Mouse (Mus musculus): ENCODE data around the gene Rab3c.

The Rab3c gene

GRCm38 (mm10) chr13:110083961-110084360, 196.8 kb downstream of the Rab3c start:
- DNase-seq = no peak

- no peak for DNase-seq
Measured at GRCm38 (mm10) chr13:110081174-110081573, 199.6 kb downstream of the Rab3c start.

- no peak for DNase-seq
Measured at GRCm38 (mm10) chr13:110075587-110075986, 205.2 kb downstream of the Rab3c start.

GRCm38 (mm10) chr13:110074180-110074579, 206.6 kb downstream of the Rab3c start:
- no peak for DNase-seq

GRCm38 (mm10) chr13:110067149-110067548, 213.6 kb downstream of the Rab3c start:
- no peak for DNase-seq

GRCm38 (mm10) chr13:110066674-110067073, 214.1 kb downstream of the Rab3c start:
- DNase-seq = no peak

- DNase-seq = peak; percentile 81
Measured at GRCm38 (mm10) chr13:110062835-110063411, 217.9 kb downstream of the Rab3c start.

- DNase-seq = no peak
Measured at GRCm38 (mm10) chr13:110062288-110062687, 218.5 kb downstream of the Rab3c start.

- no peak for DNase-seq
Measured at GRCm38 (mm10) chr13:110054538-110054937, 226.3 kb downstream of the Rab3c start.

- no peak for DNase-seq
Measured at GRCm38 (mm10) chr13:110048767-110049434, 231.9 kb downstream of the Rab3c start.

GRCm38 (mm10) chr13:110044418-110044817, 236.4 kb downstream of the Rab3c start:
- no peak for DNase-seq

- DNase-seq = peak; percentile 22
Measured at GRCm38 (mm10) chr13:110039779-110040498, 240.9 kb downstream of the Rab3c start.

GRCm38 (mm10) chr13:110039170-110039569, 241.6 kb downstream of the Rab3c start:
- DNase-seq = no peak

GRCm38 (mm10) chr13:110038521-110038920, 242.3 kb downstream of the Rab3c start:
- DNase-seq = no peak

GRCm38 (mm10) chr13:110034885-110035284, 245.9 kb downstream of the Rab3c start:
- no peak for DNase-seq

- no peak for DNase-seq
Measured at GRCm38 (mm10) chr13:110034041-110034440, 246.8 kb downstream of the Rab3c start.

GRCm38 (mm10) chr13:110031886-110032285, 248.9 kb downstream of the Rab3c start:
- DNase-seq = no peak

GRCm38 (mm10) chr13:110031061-110031460, 249.7 kb downstream of the Rab3c start:
- no peak for DNase-seq

- no peak for DNase-seq
Measured at GRCm38 (mm10) chr13:110024381-110025161, 256.2 kb downstream of the Rab3c start.

GRCm38 (mm10) chr13:110023031-110023430, 257.8 kb downstream of the Rab3c start:
- DNase-seq = peak; percentile 11

GRCm38 (mm10) chr13:110019774-110020173, 261.0 kb downstream of the Rab3c start:
- DNase-seq = no peak

- peak; percentile 10 for DNase-seq
Measured at GRCm38 (mm10) chr13:110018941-110019743, 261.7 kb downstream of the Rab3c start.

Data from kidney, adult 9 months (tissue).